21 mouse cellular contexts compared by ENCODE assay signal in the genomic region with DNA sequence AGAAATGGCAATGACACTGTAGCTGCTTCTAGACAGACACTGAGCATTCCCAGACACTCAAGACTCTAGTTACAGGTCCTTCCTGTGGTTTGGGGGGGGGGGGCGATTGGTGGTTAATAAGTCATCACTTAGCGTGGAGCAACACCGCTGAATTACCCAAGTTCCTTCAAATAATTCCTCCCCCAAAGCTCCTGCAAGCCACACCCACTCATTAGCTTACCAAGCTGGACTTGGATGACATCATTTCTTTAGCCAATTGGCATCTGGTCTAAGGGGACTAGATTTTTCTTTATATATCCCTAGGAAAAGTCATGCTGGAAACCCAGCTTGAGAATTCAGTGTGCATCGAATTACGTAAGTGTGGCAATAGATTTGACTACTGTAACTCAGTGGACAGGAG.
A peak's percentile ranks its signal among the peaks of the same experiment; 100 is the strongest.
DNase-seq lines count a peak whose midpoint lies in the region; ATAC-seq and TF ChIP-seq lines count a peak whose summit lies in the region.
"Had no signal": no experiment of that assay in that cellular context is flagged by ENCODE, and none has a peak within 500 bp of the region (broad histone marks: within the 10 kb centered on the region; RNA-seq: fewer than 3 reads in every experiment).

No protein-coding gene starts in this region.

- intact Hi-C loops in gastrocnemius, postnatal 36 days (cut with DNase I): no loop called here

- DNase-seq in 3134 (ENCODE audit: extremely low read depth, insufficient read length, low spot score): peak; percentile 53
- DNase-seq in 3T3-L1 (ENCODE audit: low read depth, low spot score): peak; percentile 46
- no peak for DNase-seq in Patski (ENCODE audit: low read depth, low spot score)
- no peak for DNase-seq in gastrocnemius, postnatal 4 days (ENCODE audit: low spot score in 2 of 2)
- DNase-seq in layer of hippocampus, adult 9-11 months: no peak
- no peak for DNase-seq in urinary bladder, postnatal 10 days (ENCODE audit: low spot score)
- no peak for DNase-seq in gastrocnemius, postnatal 36 days
- DNase-seq: adrenal gland, postnatal 10 days; cerebellum, adult 11-12 months; cerebellum, adult 9-10 months; cerebellum, postnatal 25 days; gastrocnemius, adult 2 months; gastrocnemius, postnatal 25 days; heart, adult 2 months; heart, postnatal 36 days; kidney, adult 11 months had no signal

- in situ Hi-C loops in Patski (cut with MboI; ENCODE audit: low pct_unique_long_range_greater_than_20kb): loop anchor here (5.0 kb wide), 1 partner anchor 41 kb away; no protein-coding TSS in a partner anchor

- no peak for TF ChIP-seq CTCF in Patski (IDR thresholded peaks at IDR 0.05)

- POLR2A ChIA-PET in Patski (lab: Charles Lee): interaction anchor here (0.7 kb wide), 1 partner anchor 57 kb away, joined by 6 read pairs; no protein-coding TSS in a partner anchor

- peak; percentile 40 for ATAC-seq in Patski
- peak; percentile 27 to 56; a peak in 2 of 4 replicates for ATAC-seq in hematopoietic stem cell, adult 5-6 weeks (replicated peaks in 1 of 2; ENCODE audit: insufficient read depth in 1 of 2, low FRiP score in 2 of 2, low TSS enrichment in 1 of 2, low read depth in 1 of 2, poor library complexity in 2 of 2, severe bottlenecking in 2 of 2)
- ATAC-seq: forebrain, embryonic 16.5 days; hindbrain, postnatal 0 days had no signal

- CTCF ChIA-PET in Patski (lab: Charles Lee): interaction anchor here (1.1 to 2.0 kb wide), 2 partner anchors 29 to 126 kb away, joined by 3 to 6 read pairs; no protein-coding TSS in a partner anchor

- no peaks in the 10 kb centered on the region for H3K27me3 ChIP-seq in Patski
- H3K27me3 ChIP-seq: heart, embryonic 13.5 days; hindbrain, embryonic 12.5 days had no signal

Comparison
In these comparisons a context has a peak if more than half of its experiments do, and no peak if none do; other contexts are left out.
1. DNase-seq: peak in 3134 (single experiment) and 3T3-L1 (single experiment); none in Patski (single experiment), gastrocnemius, postnatal 4 days (0 of 2), layer of hippocampus, adult 9-11 months (single experiment), urinary bladder, postnatal 10 days (single experiment) and gastrocnemius, postnatal 36 days (0 of 2).